Mouse (Mus musculus): ENCODE results near the gene Mff.

- TF ChIP-seq GATA2 (IDR thresholded peaks at IDR 0.05; ENCODE audit: borderline replicate concordance, low read depth, low read length) = no peak
- TF ChIP-seq GATA1 (IDR thresholded peaks at IDR 0.05; ENCODE audit: borderline replicate concordance, low read length) = no peak
Observed at GRCm38 (mm10) chr1:82741539-82741938, 16.8 kb downstream of the Mff start.

Data from G1E (cell line).